Mouse (Mus musculus) hindbrain, embryonic 10.5 days (tissue): ENCODE measurements around the gene Bub1b. TPM values are rescaled to one million over a fixed set of nuclear protein-coding genes. Genes with fewer than 3 reads are reported as not detected.

Source experiments
- DNase-seq: peaks from one replicate; pipeline ENCODE4 v3.0.0-alpha.2; 2017; ENCODE audit warnings: low spot score
- H3K27ac ChIP-seq: fragments of 300-500 bp; sonication (generic); 2 replicates; pipeline ENCODE4 v1.5.1; 2016; ENCODE audit warnings: mild to moderate bottlenecking, moderate library complexity
- H3K27me3 ChIP-seq: fragments of 300-500 bp; sonication (generic); 2 replicates; pipeline ENCODE4 v1.6.1; 2016; ENCODE audit warnings: mild to moderate bottlenecking; ENCODE audit not compliant: poor library complexity, insufficient read depth, severe bottlenecking
- H3K36me3 ChIP-seq: fragments of 300-500 bp; sonication (generic); 2 replicates; pipeline ENCODE4 v1.6.1; 2016; ENCODE audit warnings: mild to moderate bottlenecking, moderate library complexity
- H3K4me1 ChIP-seq: fragments of 300-500 bp; sonication (generic); replicated peaks from 2 replicates; pipeline ENCODE4 v1.6.1; 2016; ENCODE audit warnings: mild to moderate bottlenecking
- H3K4me3 ChIP-seq: fragments of 300-500 bp; sonication (generic); 2 replicates; pipeline ENCODE4 v1.5.1; 2016; ENCODE audit warnings: mild to moderate bottlenecking, moderate library complexity
- H3K9me3 ChIP-seq: fragments of 300-500 bp; sonication (generic); 2 replicates; pipeline ENCODE4 v1.6.1; 2016; ENCODE audit warnings: mild to moderate bottlenecking, moderate library complexity
- whole genome bisulfite sequencing: fragments of 180-500 bp; shearing (Covaris S2); methylation state at CpG from one replicate; pipeline ENCODE4 v1.1.7; 2016; 5-methylcytosine and 5-hydroxymethylcytosine counted together
- polyA plus RNA-seq: library from polyadenylated mRNA; unstranded; fragments of >200 nt; fragmentation: Nextera tagmentation; extraction: Ambion mirVana; gene quantifications from 2 replicates; pipeline ENCODE4 v1.2.1, GENCODE M21; 2016

The Bub1b gene
- polyA plus RNA-seq, 1 experiment from 2014 or later: 98.9 TPM

DNA sequence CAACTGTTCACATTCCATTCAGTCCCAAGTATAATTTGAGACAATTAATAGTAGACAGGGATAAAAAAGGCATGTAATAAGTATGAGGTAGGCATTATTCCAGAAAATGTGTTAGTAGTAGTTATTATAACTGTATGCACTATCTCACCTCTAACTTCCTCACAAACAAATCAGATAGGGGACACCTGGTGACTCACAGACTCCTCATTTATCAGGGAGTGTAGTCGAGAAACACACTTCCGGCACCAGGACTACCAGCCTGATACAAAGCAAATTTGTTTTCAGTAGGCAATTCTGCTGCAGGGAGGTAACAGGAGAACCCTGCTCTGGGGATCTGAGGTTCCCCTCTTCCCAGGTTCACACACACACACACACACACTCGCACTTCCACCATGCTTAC is 24.9 kb upstream of the Bub1b start:
- Histone ChIP-seq H3K4me3 (no peak overlapping the region), H3K27me3 (no peaks in the 10 kb centered on the region), H3K9me3 (0 out of 2 replicates have a peak, but pooled peaks cover 2% of the 10 kb centered on the region), H3K27ac (no peak overlapping the region), H3K4me1 (no peaks in the 10 kb centered on the region), H3K36me3 (no peaks in the 10 kb centered on the region)
- WGBS: 84% methylated on average over 3 of the region's 3 CpGs
- DNase-seq: no peak

DNA sequence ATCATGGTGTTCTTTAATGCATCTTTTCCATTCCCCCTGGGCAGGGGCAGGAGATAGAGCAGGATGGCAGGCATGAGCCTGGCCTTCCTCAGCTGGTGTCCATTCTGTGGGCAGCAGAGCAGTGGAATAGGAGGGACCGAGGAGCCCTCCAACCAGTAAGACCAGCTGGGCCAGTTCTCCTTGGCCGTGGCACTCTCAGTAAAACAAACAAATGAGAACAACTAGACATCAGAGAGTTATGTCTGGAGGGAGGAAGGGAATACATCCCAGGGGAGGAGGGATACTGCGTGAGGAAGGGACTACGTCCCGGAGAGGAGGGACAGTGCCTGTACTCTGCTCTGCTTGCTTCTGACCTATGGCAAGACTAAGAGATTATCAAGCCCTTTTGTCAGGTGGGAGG is 12.0 kb upstream of the Bub1b start:
- H3K4me3 ChIP-seq: no peak overlapping the region
- 73% methylated on average over 5 of the region's 5 CpGs for WGBS
- H3K9me3 ChIP-seq: no peaks in the 10 kb centered on the region
- no peaks in the 10 kb centered on the region for H3K36me3 ChIP-seq
- H3K4me1 ChIP-seq: no peaks in the 10 kb centered on the region
- no peak for DNase-seq
- H3K27me3 ChIP-seq: no peaks in the 10 kb centered on the region
- no peak overlapping the region for H3K27ac ChIP-seq

DNA sequence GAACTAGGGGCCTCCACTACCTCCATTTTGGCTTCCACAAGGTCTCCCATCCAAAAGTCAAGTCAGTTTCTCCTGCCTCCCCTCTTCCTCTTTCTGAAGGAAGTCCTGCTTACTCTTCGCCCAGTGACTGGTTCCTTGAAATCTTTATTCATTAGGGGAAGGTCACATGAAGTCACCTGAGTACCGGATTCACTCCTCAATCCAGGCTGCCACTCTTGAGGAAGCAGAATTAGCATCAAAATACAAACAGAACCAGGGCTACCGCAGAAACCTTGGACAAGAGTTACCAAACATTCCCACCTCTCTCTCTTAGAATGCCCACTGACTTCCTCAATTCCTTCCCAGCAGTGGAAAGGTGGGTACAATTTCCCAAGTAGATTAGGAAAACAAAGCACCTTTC is 10.3 kb upstream of the Bub1b start:
- no peak for DNase-seq
- WGBS: 68% methylated on average over 3 of the region's 3 CpGs
- Histone ChIP-seq H3K36me3 (no peaks in the 10 kb centered on the region), H3K9me3 (no peaks in the 10 kb centered on the region), H3K27me3 (no peaks in the 10 kb centered on the region), H3K4me1 (no peaks in the 10 kb centered on the region), H3K4me3 (no peak overlapping the region), H3K27ac (no peak overlapping the region)

DNA sequence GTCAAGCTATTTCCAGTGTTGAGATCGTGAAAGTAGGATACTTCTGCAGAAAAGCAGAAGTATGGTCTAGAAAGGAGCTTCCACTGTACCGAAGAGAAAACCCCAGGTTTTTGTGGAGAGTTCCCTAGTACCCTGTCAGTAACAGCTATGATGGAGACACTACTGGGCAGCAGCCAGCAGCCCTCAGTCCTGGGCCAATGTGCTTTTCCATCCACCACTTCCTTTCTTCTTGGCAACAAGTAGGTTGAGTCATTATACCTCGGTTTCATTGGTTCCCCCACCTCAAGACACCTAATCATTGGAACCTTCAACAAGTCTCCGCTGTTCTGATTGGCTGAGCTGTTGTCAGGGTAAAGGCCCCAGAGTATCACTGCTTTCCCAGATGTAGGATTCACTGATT is 6.9 kb upstream of the Bub1b start:
- H3K9me3 ChIP-seq: no peaks in the 10 kb centered on the region
- H3K27me3 ChIP-seq: no peaks in the 10 kb centered on the region
- H3K4me1 ChIP-seq: no peaks in the 10 kb centered on the region
- WGBS: 87% methylated on average over 4 of the region's 4 CpGs
- DNase-seq: no peak
- H3K4me3 ChIP-seq: no peak overlapping the region
- H3K27ac ChIP-seq: no peak overlapping the region
- H3K36me3 ChIP-seq: no peaks in the 10 kb centered on the region

DNA sequence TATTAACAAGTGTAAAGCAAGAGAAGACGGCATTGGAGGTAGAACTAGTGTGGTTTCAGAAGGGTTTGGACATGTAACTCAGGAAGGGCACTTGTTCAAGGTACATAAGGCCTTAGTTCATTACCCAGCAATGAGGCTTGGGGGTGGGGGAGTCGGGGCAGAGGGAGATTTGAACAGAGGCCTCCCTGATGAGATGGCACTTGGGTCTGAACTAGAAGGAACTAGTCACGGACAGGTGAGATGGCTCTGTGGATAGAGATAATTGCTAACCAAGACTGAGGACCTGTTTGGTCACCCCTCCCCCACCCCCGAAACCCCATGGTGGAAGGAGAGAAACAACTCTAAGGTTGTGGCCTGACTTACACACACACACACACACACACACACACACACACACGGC is 1.1 kb downstream of the Bub1b start:
- Histone ChIP-seq H3K9me3 (no peaks in the 10 kb centered on the region), H3K27me3 (no peaks in the 10 kb centered on the region), H3K36me3 (peaks cover 44% of the 10 kb centered on the region), H3K27ac (peak overlapping the region; percentile 89), H3K4me3 (peak overlapping the region; percentile 87), H3K4me1 (peaks cover 34% of the 10 kb centered on the region)
- peak; percentile 7 for DNase-seq
- WGBS: 47% methylated on average over 5 of the region's 5 CpGs

DNA sequence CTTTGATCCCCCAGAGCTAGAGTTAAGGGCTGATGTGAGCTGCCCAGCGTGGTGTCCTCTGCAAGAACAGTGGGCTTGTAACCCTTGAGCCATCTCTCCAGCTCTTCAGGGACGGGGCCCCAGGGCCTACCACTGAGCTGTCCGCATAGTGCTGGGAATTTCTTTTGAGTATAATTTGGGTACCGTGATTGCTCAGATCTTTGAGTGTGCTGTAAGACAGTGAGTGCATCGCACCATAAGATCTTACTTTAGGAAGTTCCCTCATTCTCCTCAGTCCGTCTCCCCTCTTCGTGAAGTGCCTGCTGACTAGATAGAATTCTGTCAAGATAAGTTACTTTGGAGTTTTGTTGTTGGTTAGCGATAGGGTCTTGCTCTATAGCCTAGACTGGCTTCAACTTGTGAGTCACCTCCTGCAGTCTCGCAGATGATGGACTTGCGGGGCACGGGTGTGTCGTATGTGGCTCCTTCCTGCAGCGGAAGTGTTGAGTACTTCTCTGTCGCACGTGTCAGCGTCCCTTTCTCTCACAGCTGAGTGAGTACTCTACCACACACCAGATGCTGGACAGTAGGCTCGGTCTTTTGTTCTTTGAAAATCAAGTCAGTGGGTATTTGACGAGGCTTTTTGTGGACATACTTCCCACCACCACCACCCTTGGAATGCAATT is 3.7 kb downstream of the Bub1b start:
- Histone ChIP-seq H3K27ac (no peak overlapping the region), H3K27me3 (no peaks in the 10 kb centered on the region), H3K4me1 (peaks cover 34% of the 10 kb centered on the region), H3K36me3 (peaks cover 70% of the 10 kb centered on the region), H3K9me3 (peaks cover 6% of the 10 kb centered on the region; the same call in 1 of the 2 replicates), H3K4me3 (no peak overlapping the region)
- 89% methylated on average over 18 of the region's 18 CpGs for WGBS
- no peak for DNase-seq

DNA sequence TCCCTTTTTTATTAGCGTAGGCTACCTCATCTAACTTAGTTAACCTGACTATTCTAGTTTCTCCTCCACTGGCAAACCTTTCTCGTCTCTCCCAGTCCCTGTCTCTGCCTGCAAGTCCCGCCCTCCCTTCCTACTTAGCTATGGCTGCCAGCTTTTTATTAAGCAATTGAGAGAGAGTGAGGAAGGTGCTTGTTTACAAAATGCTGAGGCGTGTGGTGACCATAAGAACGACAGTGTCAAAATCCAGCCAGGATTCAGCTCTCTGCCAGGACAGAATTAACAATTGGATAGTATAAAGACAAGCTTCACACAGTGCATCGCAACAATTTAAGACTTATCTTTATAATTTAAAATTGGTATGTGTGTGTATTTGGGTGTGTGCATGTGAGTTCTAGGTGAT is 6.1 kb downstream of the Bub1b start:
- DNase-seq: no peak
- H3K27me3 ChIP-seq: no peaks in the 10 kb centered on the region
- peaks cover 6% of the 10 kb centered on the region; the same call in 1 of the 2 replicates for H3K9me3 ChIP-seq
- H3K4me3 ChIP-seq: no peak overlapping the region
- WGBS: 94% methylated on average over 6 of the region's 6 CpGs
- peaks cover 28% of the 10 kb centered on the region for H3K4me1 ChIP-seq
- peaks cover 94% of the 10 kb centered on the region for H3K36me3 ChIP-seq
- no peak overlapping the region for H3K27ac ChIP-seq

DNA sequence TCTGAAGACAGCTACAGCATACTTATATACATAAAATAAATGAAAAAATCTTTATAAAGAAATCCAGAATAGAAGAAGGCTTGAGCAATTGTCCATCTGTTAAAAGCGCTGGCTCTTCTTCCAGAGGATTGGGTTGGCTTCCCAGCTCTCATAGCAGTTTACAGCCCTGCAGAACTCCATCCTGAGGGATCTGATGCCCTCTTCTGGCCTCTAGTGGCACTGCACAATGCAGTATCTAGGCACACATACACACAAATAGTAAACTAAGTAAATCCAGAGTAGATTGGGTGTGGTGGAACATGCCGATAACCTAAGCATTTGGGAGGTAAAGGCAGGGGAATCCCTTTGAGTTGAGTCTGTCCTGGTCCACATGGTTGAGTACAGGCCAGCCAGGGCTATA is 8.0 kb downstream of the Bub1b start:
- no peaks in the 10 kb centered on the region for H3K27me3 ChIP-seq
- DNase-seq: peak; percentile 59
- peaks cover 100% of the 10 kb centered on the region for H3K36me3 ChIP-seq
- 89% methylated on average over 2 of the region's 2 CpGs for WGBS
- no peak overlapping the region for H3K4me3 ChIP-seq
- H3K4me1 ChIP-seq: peaks cover 9% of the 10 kb centered on the region
- peaks cover 6% of the 10 kb centered on the region; the same call in 1 of the 2 replicates for H3K9me3 ChIP-seq
- H3K27ac ChIP-seq: no peak overlapping the region

DNA sequence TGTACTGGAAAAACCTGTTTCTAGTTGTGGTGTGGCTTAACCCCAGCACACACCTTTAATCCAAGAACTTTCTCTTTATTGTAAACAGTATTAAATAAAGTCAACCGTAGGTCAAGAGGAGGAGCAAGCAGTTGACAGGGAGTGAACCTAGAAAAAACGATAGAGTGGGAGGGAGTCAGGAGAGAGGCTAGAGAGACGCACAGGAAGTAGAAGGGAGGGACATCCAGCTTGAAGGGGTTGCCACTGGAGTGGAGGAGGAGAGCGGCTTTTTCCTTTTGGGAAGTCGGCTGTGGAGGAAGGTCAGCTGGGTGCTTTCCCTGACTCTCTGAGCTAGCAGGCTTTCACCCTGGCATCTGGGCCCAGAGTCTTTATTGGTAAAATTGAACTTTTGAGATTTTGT is 9.0 kb downstream of the Bub1b start:
- no peak overlapping the region for H3K27ac ChIP-seq
- H3K4me1 ChIP-seq: no peaks in the 10 kb centered on the region
- peaks cover 100% of the 10 kb centered on the region for H3K36me3 ChIP-seq
- no peak overlapping the region for H3K4me3 ChIP-seq
- 80% methylated on average over 5 of the region's 5 CpGs for WGBS
- no peaks in the 10 kb centered on the region for H3K27me3 ChIP-seq
- no peak for DNase-seq
- peaks cover 6% of the 10 kb centered on the region; the same call in 1 of the 2 replicates for H3K9me3 ChIP-seq

DNA sequence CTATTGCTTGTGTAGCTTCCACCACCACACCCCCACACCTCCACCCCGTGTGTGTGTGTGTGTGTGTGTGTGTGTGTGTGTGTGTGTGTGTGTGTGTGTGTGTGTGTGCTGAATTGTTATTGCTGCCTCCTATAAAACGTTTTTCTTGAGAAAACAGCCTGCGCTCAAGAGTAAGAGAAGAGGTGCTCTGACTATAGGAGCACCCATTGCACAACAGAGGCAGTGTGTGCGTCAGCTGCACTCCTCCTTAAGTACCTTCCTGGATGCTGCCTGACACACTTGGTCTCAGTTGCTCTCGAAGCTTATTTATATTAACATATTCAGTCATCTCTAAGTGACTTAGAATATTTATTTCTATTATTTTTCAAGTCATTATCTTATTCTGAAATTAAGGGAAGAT is 20.0 kb downstream of the Bub1b start:
- H3K36me3 ChIP-seq: peaks cover 100% of the 10 kb centered on the region

DNA sequence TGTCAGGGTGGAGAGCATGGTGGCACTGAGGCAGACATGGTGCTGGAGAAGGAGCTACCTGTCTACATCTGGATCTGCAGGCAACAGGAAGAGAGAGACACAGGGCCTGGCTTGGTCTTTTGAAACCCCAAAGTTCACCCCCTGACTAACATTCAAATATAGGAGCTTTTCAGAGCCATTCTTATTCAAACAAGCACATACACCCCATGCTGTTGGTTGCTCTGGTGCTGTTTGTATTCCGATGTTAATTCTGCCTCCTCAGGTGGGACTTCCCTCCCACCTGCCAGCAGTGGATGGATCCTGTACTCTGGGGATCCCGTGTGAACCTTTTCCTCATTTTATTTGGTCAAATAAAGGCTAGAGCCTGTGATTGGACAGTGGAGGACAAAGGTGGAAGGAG is 22.1 kb downstream of the Bub1b start:
- 77% methylated on average over 2 of the region's 2 CpGs for WGBS
- no peak overlapping the region for H3K27ac ChIP-seq
- H3K4me3 ChIP-seq: no peak overlapping the region
- no peaks in the 10 kb centered on the region for H3K4me1 ChIP-seq
- H3K27me3 ChIP-seq: no peaks in the 10 kb centered on the region
- DNase-seq: no peak
- no peaks in the 10 kb centered on the region for H3K9me3 ChIP-seq
- peaks cover 99% of the 10 kb centered on the region for H3K36me3 ChIP-seq

More for the DNA sequence above, 20.0 kb downstream of the Bub1b start:
- Histone ChIP-seq H3K27me3 (no peaks in the 10 kb centered on the region), H3K4me3 (no peak overlapping the region), H3K4me1 (no peaks in the 10 kb centered on the region), H3K9me3 (no peaks in the 10 kb centered on the region), H3K27ac (no peak overlapping the region)
- 96% methylated on average over 5 of the region's 5 CpGs for WGBS
- no peak for DNase-seq

DNA sequence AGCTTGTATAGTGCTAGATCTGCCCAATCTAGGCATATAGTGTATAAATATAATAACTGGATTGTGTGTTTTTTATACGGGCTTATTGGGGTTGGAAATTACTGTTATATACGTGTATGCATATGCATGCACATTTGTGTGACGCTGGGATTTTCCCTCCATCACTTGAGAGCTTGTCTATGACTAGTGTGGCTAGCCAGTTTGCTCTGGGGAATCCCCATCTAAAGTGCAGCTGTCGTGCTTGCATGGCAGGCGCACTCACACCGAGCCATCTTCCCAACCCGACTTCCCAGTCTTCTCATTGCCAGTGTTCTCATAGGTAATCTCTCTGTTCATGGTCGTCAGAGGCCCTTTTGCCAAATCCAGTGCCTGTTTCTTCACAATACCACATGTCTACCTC is 22.6 kb downstream of the Bub1b start:
- Histone ChIP-seq H3K36me3 (peaks cover 99% of the 10 kb centered on the region), H3K4me3 (no peak overlapping the region), H3K9me3 (no peaks in the 10 kb centered on the region), H3K4me1 (no peaks in the 10 kb centered on the region), H3K27ac (no peak overlapping the region), H3K27me3 (no peaks in the 10 kb centered on the region)
- DNase-seq: no peak
- 90% methylated on average over 8 of the region's 8 CpGs for WGBS

DNA sequence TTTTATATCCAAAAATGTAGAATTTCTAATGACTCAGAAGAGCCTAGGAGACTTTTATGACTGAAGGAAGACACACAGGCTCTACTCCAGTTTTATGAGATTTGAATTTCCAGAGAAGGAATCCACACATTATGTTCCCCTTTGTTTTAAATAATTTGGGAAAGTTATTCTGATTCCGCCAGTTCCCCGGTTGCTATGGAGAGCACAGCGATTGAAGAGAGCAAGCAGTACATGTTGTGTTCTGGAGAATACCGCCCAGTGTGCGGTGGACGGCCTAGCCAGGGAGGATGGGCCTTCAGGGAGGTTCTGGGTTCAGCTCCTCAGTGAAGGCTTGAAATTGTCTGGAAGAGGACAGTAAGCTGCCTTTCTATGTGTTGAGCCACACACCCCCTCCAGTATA is 31.3 kb downstream of the Bub1b start:
- Histone ChIP-seq H3K27me3 (no peaks in the 10 kb centered on the region), H3K36me3 (peaks cover 98% of the 10 kb centered on the region), H3K9me3 (no peaks in the 10 kb centered on the region), H3K27ac (no peak overlapping the region), H3K4me3 (no peak overlapping the region), H3K4me1 (no peaks in the 10 kb centered on the region)
- WGBS: 95% methylated on average over 6 of the region's 6 CpGs
- DNase-seq: no peak

DNA sequence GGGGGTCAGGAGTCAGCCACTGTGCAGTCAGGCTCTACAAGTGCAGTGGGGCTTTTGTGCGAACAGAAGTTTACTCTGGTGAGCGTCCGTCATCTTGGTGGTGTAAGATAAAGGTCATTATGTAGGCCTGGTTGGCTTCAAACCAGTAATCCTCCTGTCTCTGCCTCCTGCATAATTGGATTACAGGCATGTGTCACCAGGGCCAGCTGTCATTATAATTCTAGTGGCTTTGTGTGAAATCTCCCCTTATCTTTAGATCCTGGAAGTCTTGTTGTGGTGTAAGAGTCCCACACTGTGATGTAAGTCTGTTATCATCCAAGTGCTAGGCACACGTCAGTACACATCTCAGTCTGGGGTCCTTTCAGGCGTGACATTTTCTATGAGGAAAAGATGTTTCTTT is 35.4 kb downstream of the Bub1b start:
- no peaks in the 10 kb centered on the region for H3K27me3 ChIP-seq
- H3K4me1 ChIP-seq: no peaks in the 10 kb centered on the region
- 86% methylated on average over 5 of the region's 5 CpGs for WGBS
- H3K36me3 ChIP-seq: peaks cover 100% of the 10 kb centered on the region
- H3K4me3 ChIP-seq: no peak overlapping the region
- no peaks in the 10 kb centered on the region for H3K9me3 ChIP-seq
- no peak for DNase-seq
- no peak overlapping the region for H3K27ac ChIP-seq
